Mouse (Mus musculus) liver, adult 2 months (tissue): ENCODE measurements around the gene Tmem238. TPM values are rescaled to one million over a fixed set of nuclear protein-coding genes. Genes with fewer than 3 reads are reported as not detected.

ENCODE experiments used
- DNase-seq: peaks from one replicate; pipeline ENCODE4 v3.0.0-alpha.2; 2011; ENCODE audit warnings: low read depth, low spot score; ENCODE audit errors: extremely low read depth
- H3K27ac ChIP-seq: fragments of 200-500 bp; replicated peaks from 2 replicates; pipeline ENCODE4 v1.5.1; 2012; ENCODE audit warnings: low read depth, mild to moderate bottlenecking, control low read depth, inconsistent platforms, low read length; ENCODE audit not compliant: insufficient read depth
- H3K27me3 ChIP-seq: fragments of 200-500 bp; 2 replicates; pipeline ENCODE4 v1.6.1; 2012; ENCODE audit warnings: mild to moderate bottlenecking, moderate library complexity, low read length, inconsistent platforms; ENCODE audit not compliant: control insufficient read depth, insufficient read depth
- H3K36me3 ChIP-seq: fragments of 200-500 bp; 2 replicates; pipeline ENCODE4 v1.6.1; 2012; ENCODE audit warnings: low read length, inconsistent platforms; ENCODE audit not compliant: control insufficient read depth, insufficient read depth
- H3K4me1 ChIP-seq: fragments of 200-500 bp; 2 replicates; pipeline ENCODE4 v1.6.1; 2011; ENCODE audit warnings: low read length; ENCODE audit not compliant: control insufficient read depth, insufficient read depth
- H3K4me3 ChIP-seq: fragments of 200-500 bp; 2 replicates; pipeline ENCODE4 v1.5.1; 2011; ENCODE audit warnings: low read depth, mild to moderate bottlenecking, control low read depth, low read length, moderate library complexity; ENCODE audit not compliant: insufficient read depth
- H3K79me2 ChIP-seq: fragments of 200-500 bp; 2 replicates; pipeline ENCODE4 v1.6.1; 2012; ENCODE audit warnings: inconsistent platforms, mild to moderate bottlenecking, low read length, moderate library complexity; ENCODE audit not compliant: control insufficient read depth, insufficient read depth
- H3K9ac ChIP-seq: fragments of 200-500 bp; 2 replicates; pipeline ENCODE4 v1.6.1; 2012; ENCODE audit warnings: low read depth, mild to moderate bottlenecking, control low read depth, inconsistent platforms, low read length
- CTCF ChIP-seq: fragments of 200-500 bp; IDR thresholded peaks from 2 replicates; pipeline ENCODE4 v1.5.1; 2011; ENCODE audit warnings: low read depth, low read length, control low read depth
- POLR2A ChIP-seq: fragments of 200-500 bp; IDR thresholded peaks from 2 replicates; pipeline ENCODE4 v1.6.1; 2011; ENCODE audit warnings: low read length, control low read depth; ENCODE audit not compliant: insufficient read depth; ENCODE audit errors: extremely low read depth
- WGBS: fragments of 180-500 bp; shearing (Covaris S2); methylation state at CpG from one replicate; pipeline ENCODE4 v1.1.7; 2018; 5-methylcytosine and 5-hydroxymethylcytosine counted together
- polyA plus RNA-seq: library from polyadenylated mRNA; depleted of rRNA; stranded (reverse); fragments of >200 nt; gene quantifications from 2 replicates; pipeline ENCODE4 v1.2.3, GENCODE M21; 2012
- total RNA-seq: library from RNA; depleted of rRNA; stranded (reverse); fragments of >200 nt; gene quantifications from 2 replicates; pipeline ENCODE4 v1.2.3, GENCODE M21; 2014

The Tmem238 gene
- total and polyA plus RNA-seq, 2 experiments = 17.3 to 73.2 TPM

DNA sequence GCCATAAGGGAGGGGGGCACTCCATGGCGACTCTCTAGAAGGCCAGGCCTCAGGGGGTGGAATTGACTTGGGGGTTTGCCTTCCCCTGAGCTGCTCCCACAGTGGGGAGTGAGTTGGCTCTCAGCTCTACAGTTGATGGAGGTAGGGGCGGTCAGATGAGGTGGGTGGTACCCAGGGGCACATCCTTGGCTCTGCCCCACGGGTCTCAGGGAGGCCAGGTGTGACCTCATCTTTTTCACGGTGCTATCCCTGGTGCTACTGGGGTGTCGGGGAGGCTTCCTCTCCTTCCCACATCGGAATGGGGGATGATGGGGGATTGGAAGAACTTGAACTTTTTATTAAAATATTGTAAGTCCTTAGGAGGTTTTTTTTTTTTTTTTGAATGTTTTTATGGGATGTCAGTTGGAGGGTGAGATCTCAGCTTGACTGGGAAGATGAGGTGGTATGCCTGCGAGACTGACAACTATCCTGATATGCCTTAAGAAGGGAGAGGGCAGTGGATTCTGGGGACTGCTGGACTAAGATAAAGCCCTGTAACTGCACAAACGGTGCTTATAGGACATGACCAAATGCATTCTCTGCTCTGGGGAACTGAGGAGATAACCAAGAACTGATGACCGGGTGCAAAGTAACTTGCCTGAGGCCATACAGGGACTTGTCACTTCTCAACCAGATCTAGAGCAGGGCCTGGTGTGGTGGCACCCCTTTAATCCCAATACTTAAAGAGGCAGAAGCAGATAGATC lies 42.1 kb downstream of the Tmem238 start:
- Histone ChIP-seq H3K27ac (no peak overlapping the region), H3K4me1 (no peaks in the 10 kb centered on the region; the same call in 1 of the 2 replicates), H3K79me2 (no peaks in the 10 kb centered on the region), H3K27me3 (no peaks in the 10 kb centered on the region), H3K36me3 (no peaks in the 10 kb centered on the region), H3K9ac (no peak overlapping the region), H3K4me3 (no peak overlapping the region)
- no peak for TF ChIP-seq POLR2A
- no peak for TF ChIP-seq CTCF
- DNase-seq = no peak
- WGBS = 86% methylated on average over 9 of the region's 9 CpGs

- DNase-seq = no peak
- no peak overlapping the region for H3K9ac ChIP-seq
- no peak overlapping the region for H3K4me3 ChIP-seq
- H3K79me2 ChIP-seq = no peaks in the 10 kb centered on the region
- no peaks in the 10 kb centered on the region for H3K27me3 ChIP-seq
- TF ChIP-seq POLR2A (no peak), CTCF (no peak)
- no peaks in the 10 kb centered on the region for H3K36me3 ChIP-seq
- H3K27ac ChIP-seq = no peak overlapping the region
- WGBS = 95% methylated on average over 22 of the region's 22 CpGs
- no peaks in the 10 kb centered on the region for H3K4me1 ChIP-seq
Observed at GRCm38 (mm10) chr7:4746326-4746980, 43.0 kb downstream of the Tmem238 start.

- Histone ChIP-seq H3K36me3 (no peaks in the 10 kb centered on the region), H3K79me2 (0 out of 2 replicates have a peak, but pooled peaks cover 2% of the 10 kb centered on the region), H3K27ac (no peak overlapping the region), H3K4me1 (0 out of 2 replicates have a peak, but pooled peaks cover 5% of the 10 kb centered on the region), H3K9ac (no peak overlapping the region), H3K4me3 (no peak overlapping the region), H3K27me3 (no peaks in the 10 kb centered on the region)
- no peak for DNase-seq
- WGBS = 98% methylated on average over 6 of the region's 6 CpGs
- TF ChIP-seq CTCF = no peak
- no peak for TF ChIP-seq POLR2A
Observed at GRCm38 (mm10) chr7:4744886-4745285, 44.6 kb downstream of the Tmem238 start.

- H3K36me3 ChIP-seq = no peaks in the 10 kb centered on the region
- H3K4me3 ChIP-seq = no peak overlapping the region
- DNase-seq = no peak
- H3K79me2 ChIP-seq = 0 out of 2 replicates have a peak, but pooled peaks cover 2% of the 10 kb centered on the region
- H3K4me1 ChIP-seq = 0 out of 2 replicates have a peak, but pooled peaks cover 5% of the 10 kb centered on the region
- TF ChIP-seq POLR2A = no peak
- TF ChIP-seq CTCF = no peak
- 84% methylated on average over 2 of the region's 2 CpGs for WGBS
- H3K27me3 ChIP-seq = no peaks in the 10 kb centered on the region
- H3K27ac ChIP-seq = no peak overlapping the region
- H3K9ac ChIP-seq = no peak overlapping the region
Observed at GRCm38 (mm10) chr7:4743354-4743753, 46.1 kb downstream of the Tmem238 start.

- TF ChIP-seq CTCF (no peak), POLR2A (no peak)
- DNase-seq = no peak
- H3K4me3 ChIP-seq = no peak overlapping the region
- no peak overlapping the region for H3K9ac ChIP-seq
- 94% methylated on average over 6 of the region's 6 CpGs for WGBS
- 0 out of 2 replicates have a peak, but pooled peaks cover 2% of the 10 kb centered on the region for H3K79me2 ChIP-seq
- no peaks in the 10 kb centered on the region for H3K36me3 ChIP-seq
- H3K27me3 ChIP-seq = no peaks in the 10 kb centered on the region
- 0 out of 2 replicates have a peak, but pooled peaks cover 5% of the 10 kb centered on the region for H3K4me1 ChIP-seq
- no peak overlapping the region for H3K27ac ChIP-seq
Observed at GRCm38 (mm10) chr7:4742482-4742819, 47.0 kb downstream of the Tmem238 start.
